8 mouse cellular contexts compared by ENCODE assay signal in the genomic region with DNA sequence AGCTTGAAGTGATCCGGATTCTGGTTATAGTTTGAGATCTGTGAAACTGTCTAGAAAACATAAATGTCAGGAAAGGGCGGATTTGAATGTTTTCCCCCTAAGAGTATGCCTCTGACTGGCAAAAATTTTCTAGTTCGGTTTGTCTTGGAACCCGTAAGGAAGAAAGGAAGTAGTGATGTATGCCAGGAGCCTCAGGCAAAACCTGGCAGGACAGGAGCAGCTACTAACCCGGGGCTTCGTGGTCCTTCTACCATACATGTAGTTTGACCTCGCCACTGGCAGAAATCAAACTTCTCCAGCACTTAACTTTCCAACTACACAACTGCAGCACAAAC. TPM values are rescaled to one million over a fixed set of nuclear protein-coding genes. Genes with fewer than 3 reads are reported as not detected.
DNase-seq lines count a peak whose midpoint lies in the region; ATAC-seq and TF ChIP-seq lines count a peak whose summit lies in the region.

No protein-coding gene starts in this region.

- DNase-seq in heart, adult 11 months: no peak
- no peak for DNase-seq in Patski (ENCODE audit: low read depth, low spot score)
- DNase-seq in hindbrain, embryonic 10.5 days (ENCODE audit: low spot score): no peak
- DNase-seq in midbrain, embryonic 11.5 days (ENCODE audit: low spot score, missing footprints): no peak
- no peak for DNase-seq in gastrocnemius, postnatal 4 days (ENCODE audit: low spot score in 2 of 2)
- no peak for DNase-seq in left cerebral cortex, adult 11 months (ENCODE audit: low spot score)
- DNase-seq in right cerebral cortex, postnatal 25 days: no peak

- peak overlapping the region; percentile 81 for H3K9ac ChIP-seq in heart, embryonic 16.5 days (ENCODE audit: low read length)
- peak overlapping the region; percentile 67 for H3K9ac ChIP-seq in midbrain, embryonic 11.5 days (ENCODE audit: low read length)

- H3K27me3 ChIP-seq in heart, embryonic 16.5 days (ENCODE audit: control insufficient read depth, insufficient read depth, low read length): no peaks in the 10 kb centered on the region
- no peaks in the 10 kb centered on the region for H3K27me3 ChIP-seq in Patski
- H3K27me3 ChIP-seq in hindbrain, embryonic 10.5 days (ENCODE audit: insufficient read depth, poor library complexity, severe bottlenecking): no peaks in the 10 kb centered on the region
- H3K27me3 ChIP-seq in midbrain, embryonic 11.5 days (ENCODE audit: control insufficient read depth, insufficient read depth, low read length): no peaks in the 10 kb centered on the region

- no peaks in the 10 kb centered on the region for H3K9me3 ChIP-seq in heart, embryonic 16.5 days (replicated peaks; ENCODE audit: control insufficient read depth, low read length)
- H3K9me3 ChIP-seq in hindbrain, embryonic 10.5 days: no peaks in the 10 kb centered on the region
- no peaks in the 10 kb centered on the region for H3K9me3 ChIP-seq in midbrain, embryonic 11.5 days (ENCODE audit: control insufficient read depth, low read length)

- peak overlapping the region; percentile 95 for H3K27ac ChIP-seq in heart, embryonic 16.5 days (ENCODE audit: low read length)
- peak overlapping the region; percentile 94 for H3K27ac ChIP-seq in hindbrain, embryonic 10.5 days
- no peak overlapping the region; the same call in 1 of the 2 replicates for H3K27ac ChIP-seq in midbrain, embryonic 11.5 days (ENCODE audit: low read depth, low read length)

- 0 out of 2 replicates have a peak, but pooled peaks cover 4% of the 10 kb centered on the region for H3K4me1 ChIP-seq in heart, embryonic 16.5 days (ENCODE audit: control insufficient read depth, insufficient read depth, low read length)
- H3K4me1 ChIP-seq in hindbrain, embryonic 10.5 days (replicated peaks): peaks cover 19% of the 10 kb centered on the region
- H3K4me1 ChIP-seq in midbrain, embryonic 11.5 days (ENCODE audit: control insufficient read depth, insufficient read depth, low read length): peaks cover 6% of the 10 kb centered on the region; the same call in 1 of the 2 replicates

- ATAC-seq in heart, embryonic 16.5 days (replicated peaks; ENCODE audit: extremely low read depth, insufficient read depth, low FRiP score): no peak; the same call in 1 of the 2 replicates
- ATAC-seq in Patski: peak; percentile 17
- no peak for ATAC-seq in midbrain, embryonic 11.5 days (ENCODE audit: low FRiP score)

- CTCF ChIA-PET in Patski (lab: Charles Lee): interaction anchor here (0.8 to 0.9 kb wide), 2 partner anchors 17 to 120 kb away, joined by 3 to 4 read pairs; a partner anchor contains a TSS

- peak overlapping the region; percentile 70 for H3K4me3 ChIP-seq in heart, embryonic 16.5 days (ENCODE audit: low read length)
- peak overlapping the region; percentile 63 for H3K4me3 ChIP-seq in hindbrain, embryonic 10.5 days
- H3K4me3 ChIP-seq in midbrain, embryonic 11.5 days (ENCODE audit: low read depth, low read length): peak overlapping the region; percentile 55

- H3K4me2 ChIP-seq in heart, embryonic 16.5 days (ENCODE audit: low read depth, low read length): peak overlapping the region; percentile 69
- H3K4me2 ChIP-seq in midbrain, embryonic 11.5 days: peak overlapping the region; percentile 51

- TF ChIP-seq CTCF in Patski (IDR thresholded peaks at IDR 0.05): no peak

- POLR2A ChIA-PET in Patski (lab: Charles Lee): interaction anchor here (0.7 kb wide), 1 partner anchor 1489 kb away, joined by 3 read pairs; no protein-coding TSS in a partner anchor

- in situ Hi-C loops in Patski (cut with MboI; ENCODE audit: low pct_unique_long_range_greater_than_20kb): no loop called here

- H3K36me3 ChIP-seq in heart, embryonic 16.5 days (ENCODE audit: control insufficient read depth, insufficient read depth): no peaks in the 10 kb centered on the region
- H3K36me3 ChIP-seq in hindbrain, embryonic 10.5 days: no peaks in the 10 kb centered on the region
- no peaks in the 10 kb centered on the region for H3K36me3 ChIP-seq in midbrain, embryonic 11.5 days (ENCODE audit: control insufficient read depth, insufficient read depth, low read length)

- 5% methylated on average over 7 of the region's 7 CpGs for WGBS in heart, embryonic 16.5 days
- WGBS in hindbrain, embryonic 10.5 days: 7% methylated on average over 7 of the region's 7 CpGs
- 7% methylated on average over 7 of the region's 7 CpGs for WGBS in midbrain, embryonic 11.5 days

RNA-seq across cellular contexts. Expression of a gene that starts 0.4 kb away (rescaled TPM):
- 37.9 and 39.8 TPM in 2 replicates for polyA plus RNA-seq in heart, embryonic 16.5 days (2015; fragmentation: Nextera tagmentation; extraction: Ambion mirVana)
- 53.5 TPM for polyA plus RNA-seq in Patski (2021)
- polyA plus RNA-seq in hindbrain, embryonic 10.5 days (2016; fragmentation: Nextera tagmentation; extraction: Ambion mirVana): 35.5 and 41.5 TPM in 2 replicates
- 37.6 and 38.0 TPM in 2 replicates for polyA plus RNA-seq in midbrain, embryonic 11.5 days (2014; fragmentation: Nextera tagmentation; extraction: Ambion mirVana)
- total RNA-seq in gastrocnemius, postnatal 4 days (2021): 10 to 100 TPM; 10.7 to 14.0 TPM

RNA-seq across cellular contexts. Expression of a gene that starts 8.3 kb away (rescaled TPM):
- polyA plus RNA-seq in heart, embryonic 16.5 days (2015; fragmentation: Nextera tagmentation; extraction: Ambion mirVana): 0.45 and 0.66 TPM in 2 replicates
- 0.10 TPM for polyA plus RNA-seq in Patski (2021)
- 0.84 and 1.1 TPM in 2 replicates for polyA plus RNA-seq in hindbrain, embryonic 10.5 days (2016; fragmentation: Nextera tagmentation; extraction: Ambion mirVana)
- polyA plus RNA-seq in midbrain, embryonic 11.5 days (2014; fragmentation: Nextera tagmentation; extraction: Ambion mirVana): 1.2 and 1.5 TPM in 2 replicates
- 1 to 10 TPM; 3.0 to 5.4 TPM for total RNA-seq in gastrocnemius, postnatal 4 days (2021)
